8 mouse cellular contexts compared by ENCODE assay signal in the genomic region with DNA sequence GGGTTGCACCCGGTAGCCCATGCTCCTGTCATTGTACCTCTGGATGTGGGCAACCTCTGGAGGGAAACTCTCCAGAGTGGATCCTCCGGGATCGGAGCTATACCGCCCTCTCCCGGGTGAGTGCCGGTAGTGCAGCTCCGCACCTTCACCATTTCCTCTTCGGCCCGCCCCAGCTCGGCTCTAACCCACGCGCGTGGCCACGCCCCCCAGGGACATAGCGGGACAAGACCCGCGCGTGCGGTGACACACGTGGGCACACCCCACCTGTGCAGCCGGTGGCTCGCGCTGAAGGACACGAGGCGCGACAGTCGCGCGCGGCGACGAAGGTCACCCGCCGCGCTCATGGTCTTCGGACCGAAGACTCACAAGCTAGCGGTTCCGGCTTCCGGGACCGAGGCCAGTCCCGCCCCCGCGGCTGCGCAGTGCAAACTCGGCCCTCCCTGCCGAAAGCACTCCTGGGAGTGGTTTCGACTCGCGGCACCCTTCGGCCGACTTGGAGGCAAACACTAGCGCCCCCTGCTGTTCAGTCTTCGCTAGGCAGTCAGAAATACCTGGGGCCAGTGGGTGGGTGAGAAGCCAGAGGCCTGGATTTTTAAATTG. TPM values are rescaled to one million over a fixed set of nuclear protein-coding genes. Genes with fewer than 3 reads are reported as not detected.
A peak's percentile ranks its signal among the peaks of the same experiment; 100 is the strongest.
DNase-seq lines count a peak whose midpoint lies in the region; ATAC-seq lines count a peak whose summit lies in the region.

A gene (minus strand): TSS at position 432 of the 600 bp plus-strand sequence.

- no peaks in the 10 kb centered on the region for H3K9me3 ChIP-seq in intestine, embryonic 14.5 days (ENCODE audit: control insufficient read depth, low read length)

- under 1% methylated on average over 54 of the region's 54 CpGs for WGBS in intestine, embryonic 14.5 days

- peak within 1 kb of the TSS; percentile 61 for H3K4me2 ChIP-seq in intestine, embryonic 14.5 days (ENCODE audit: low read length)

- H3K4me3 ChIP-seq in intestine, embryonic 14.5 days (ENCODE audit: low read depth, low read length) = peak within 1 kb of the TSS; percentile 74

- no peaks in the 10 kb centered on the region for H3K27me3 ChIP-seq in intestine, embryonic 14.5 days (replicated peaks; ENCODE audit: control insufficient read depth, insufficient read depth, low read length)

- intact Hi-C loops in left cerebral cortex, postnatal 14 days (cut with DNase I) = loop anchor here (1.0 to 5.0 kb wide), 3 partner anchors 66 to 1036 kb away; no protein-coding TSS in a partner anchor

- peak; percentile 97 to 99 for DNase-seq in adrenal gland, adult (ENCODE audit: inconsistent age in 2 of 2, low spot score in 1 of 2)
- peak; percentile 99 for DNase-seq in embryo, embryonic 10.5 days (ENCODE audit: low spot score)
- DNase-seq in gastrocnemius, postnatal 25 days = peak; percentile 96
- peak; percentile 99 for DNase-seq in intestine, embryonic 14.5 days (ENCODE audit: low spot score)
- peak; percentile 98 for DNase-seq in left cerebral cortex, postnatal 14 days (ENCODE audit: low spot score in 2 of 2)
- DNase-seq in mesoderm, embryonic 11.5 days (ENCODE audit: low read depth, low spot score) = peak; percentile 98
- DNase-seq in right cerebral cortex, postnatal 36 days (ENCODE audit: low spot score in 2 of 2) = peak; percentile 93 to 94
- DNase-seq in yolk sac, embryonic 10.5 days (ENCODE audit: low spot score) = peak; percentile 97

- no peak within 1 kb of the TSS for H3K27ac ChIP-seq in intestine, embryonic 14.5 days (ENCODE audit: low read depth)

- peak within 1 kb of the TSS; percentile 45 for H3K9ac ChIP-seq in intestine, embryonic 14.5 days (ENCODE audit: low read length)

- ATAC-seq in intestine, embryonic 14.5 days (replicated peaks; ENCODE audit: low FRiP score, low TSS enrichment, low read depth) = peak; percentile 98

- H3K36me3 ChIP-seq in intestine, embryonic 14.5 days (ENCODE audit: control insufficient read depth, insufficient read depth, low read length) = no peaks in the 10 kb centered on the region; the same call in 1 of the 2 replicates

- H3K4me1 ChIP-seq in intestine, embryonic 14.5 days (replicated peaks; ENCODE audit: control insufficient read depth, insufficient read depth, low read length) = peaks cover 8% of the 10 kb centered on the region

RNA-seq across cellular contexts. Expression of the gene that starts here (rescaled TPM):
- 10 to 100 TPM in 1 of 2 experiments, 1 to 10 TPM in 1; 8.5 to 11.2 TPM for total RNA-seq in gastrocnemius, postnatal 25 days (2021)
- polyA plus RNA-seq in intestine, embryonic 14.5 days (2014; fragmentation: Nextera tagmentation; extraction: Ambion mirVana) = 82.3 and 85.6 TPM in 2 replicates
- total RNA-seq in left cerebral cortex, postnatal 14 days (2021) = 10 to 100 TPM; 35.6 to 41.3 TPM
